Mouse (Mus musculus) G1E (cell line): ENCODE measurements around the gene Gm11273. TPM values are rescaled to one million over a fixed set of nuclear protein-coding genes. Genes with fewer than 3 reads are reported as not detected.
A peak's percentile ranks its signal among the peaks of the same experiment; 100 is the strongest.
"Not testable (repeated sequence)": the region's sequence is repeated elsewhere in the genome, so short reads cannot be mapped to it uniquely, and the experiment has no call there.

Experiments used
- ATAC-seq: 2 replicates; pipeline ENCODE4 v1.8.0; 2016; ENCODE audit warnings: mild to moderate bottlenecking; ENCODE audit not compliant: insufficient number of reproducible peaks, poor library complexity, low FRiP score, severe bottlenecking; ENCODE audit errors: extremely low read depth
- DNase-seq: peaks from one replicate; pipeline ENCODE4 v3.0.0; 2012; ENCODE audit warnings: low spot score
- H3K27me3 ChIP-seq: 2 replicates; pipeline ENCODE4 v1.6.1; 2012; ENCODE audit warnings: mild to moderate bottlenecking, low read length, inconsistent platforms; ENCODE audit not compliant: insufficient read depth
- H3K36me3 ChIP-seq: replicated peaks from 2 replicates; pipeline ENCODE3; 2012; ENCODE audit warnings: mild to moderate bottlenecking, inconsistent platforms
- H3K4me1 ChIP-seq: 2 replicates; pipeline ENCODE4 v1.6.1; 2012; ENCODE audit warnings: low read depth, low read length, inconsistent platforms, mixed read lengths; ENCODE audit not compliant: insufficient read depth
- H3K4me3 ChIP-seq: 2 replicates; pipeline ENCODE4 v1.5.1; 2012; ENCODE audit warnings: low read depth, mild to moderate bottlenecking, inconsistent platforms, low read length, moderate library complexity, mixed read lengths
- H3K9me3 ChIP-seq: replicated peaks from 2 replicates; pipeline ENCODE4 v1.6.1; 2012; ENCODE audit warnings: inconsistent platforms
- CTCF ChIP-seq: IDR thresholded peaks from 2 replicates; pipeline ENCODE4 v1.5.1; 2012; ENCODE audit warnings: low read depth, low read length, inconsistent platforms, mixed read lengths
- GATA1 ChIP-seq: IDR thresholded peaks from 2 replicates; pipeline ENCODE4 v1.6.1; 2012; ENCODE audit warnings: borderline replicate concordance, low read length, inconsistent platforms, mixed read lengths
- GATA2 ChIP-seq: IDR thresholded peaks from 2 replicates; pipeline ENCODE4 v1.6.1; 2012; ENCODE audit warnings: low read depth, low read length, inconsistent platforms, borderline replicate concordance
- POLR2AphosphoS5 ChIP-seq: IDR thresholded peaks from 2 replicates; pipeline ENCODE4 v1.6.1; 2012; ENCODE audit warnings: low read depth, low read length, inconsistent platforms; ENCODE audit not compliant: insufficient replicate concordance
- TAL1 ChIP-seq: conservative IDR thresholded peaks from 2 replicates; pipeline ENCODE4 v1.6.1; 2012; ENCODE audit warnings: low read depth, low read length, inconsistent platforms, mixed read lengths
- polyA plus RNA-seq: library from polyadenylated mRNA; stranded (reverse); fragments of >175 nt; gene quantifications from 2 replicates; pipeline ENCODE4 v1.2.3, GENCODE M21; 2012
- total RNA-seq, 2 experiments: library from RNA; stranded (forward) in 1 of 2; stranded (reverse) in 1 of 2; fragments of 200-1000 nt in 1 of 2; fragments of >200 nt in 1 of 2; fragmentation: Nextera tagmentation in 1 of 2; gene quantifications; 2 replicates each; pipeline ENCODE4 v1.2.3; 2014 to 2017

The Gm11273 gene
- total and polyA plus RNA-seq, 3 experiments = 9.0 to 38.3 (median 9.9) TPM

- H3K36me3 ChIP-seq = no peaks in the 10 kb centered on the region
- peaks cover 4% of the 10 kb centered on the region for H3K4me1 ChIP-seq
- peak overlapping the region; percentile 76 for H3K4me3 ChIP-seq
- TF ChIP-seq TAL1 = no peak
- TF ChIP-seq CTCF = no peak
- no peak for TF ChIP-seq POLR2AphosphoS5
- no peak for TF ChIP-seq GATA1
- TF ChIP-seq GATA2 = no peak
- DNase-seq (peak; percentile 86), ATAC-seq (peak; percentile 96)
- no peaks in the 10 kb centered on the region for H3K9me3 ChIP-seq
- no peaks in the 10 kb centered on the region for H3K27me3 ChIP-seq
These were observed 5.0 kb upstream of the Gm11273 start for GRCm38 (mm10) chr13:21506221-21506649.

DNA sequence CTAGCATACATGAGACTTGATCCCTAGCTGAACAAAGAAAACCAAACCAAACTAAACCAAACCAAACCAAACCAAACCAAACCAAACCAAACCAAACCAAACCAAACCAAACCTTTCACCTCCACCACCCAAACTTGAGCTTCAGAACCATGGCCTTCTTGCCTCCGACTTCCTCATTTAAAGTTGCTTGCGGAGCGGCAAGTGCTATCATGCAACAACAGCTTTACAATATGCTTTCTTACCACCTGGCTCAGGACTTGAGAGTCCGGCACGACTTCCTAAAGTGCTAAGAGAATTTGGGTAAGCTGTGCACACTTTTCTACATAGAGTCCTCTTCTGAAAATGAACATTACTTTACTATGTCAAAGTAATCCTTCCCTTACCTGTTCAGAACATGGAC is 1.1 kb upstream of the Gm11273 start:
- Histone ChIP-seq H3K27me3 (peaks cover 4% of the 10 kb centered on the region), H3K36me3 (no peaks in the 10 kb centered on the region), H3K4me1 (peaks cover 4% of the 10 kb centered on the region), H3K4me3 (no peak overlapping the region), H3K9me3 (no peaks in the 10 kb centered on the region)
- TF ChIP-seq GATA2 (no peak), CTCF (no peak), GATA1 (no peak), POLR2AphosphoS5 (no peak), TAL1 (no peak)
- DNase-seq (no peak), ATAC-seq (no peak)

DNA sequence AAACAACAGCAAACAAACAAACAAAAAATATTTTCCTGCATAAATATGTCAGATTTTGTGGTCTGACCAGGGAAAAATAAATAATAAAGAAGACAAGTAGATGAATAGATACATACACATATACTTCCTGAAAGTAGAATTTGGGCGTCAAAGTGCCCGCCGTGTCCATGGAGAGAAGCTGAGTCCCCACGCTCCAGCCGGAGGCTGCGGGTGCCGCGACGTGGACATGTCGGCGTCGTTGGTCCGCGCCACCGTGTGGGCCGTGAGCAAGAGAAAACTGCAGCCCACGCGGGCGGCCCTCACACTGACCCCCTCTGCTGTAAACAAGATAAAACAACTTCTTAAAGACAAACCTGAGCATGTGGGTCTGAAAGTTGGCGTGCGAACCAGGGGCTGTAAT is 6.1 kb downstream of the Gm11273 start, which contains the start of gene AK157302:
Gene AK157302, plus strand, starts transcription at position 144 of the 400 bp plus-strand sequence.
- no peak for ATAC-seq
- Histone ChIP-seq H3K27me3 (peaks cover 6% of the 10 kb centered on the region), H3K4me3 (no peak within 1 kb of the TSS), H3K4me1 (no peaks in the 10 kb centered on the region), H3K9me3 (no peaks in the 10 kb centered on the region), H3K36me3 (no peaks in the 10 kb centered on the region)
- no peak for DNase-seq
- TF ChIP-seq POLR2AphosphoS5 = no peak
- TF ChIP-seq GATA2 = no peak
- no peak for TF ChIP-seq TAL1
- TF ChIP-seq GATA1 = no peak
- TF ChIP-seq CTCF = no peak

- ATAC-seq = no peak
- DNase-seq = no peak
- H3K4me3 ChIP-seq = no peak overlapping the region
- H3K9me3 ChIP-seq = no peaks in the 10 kb centered on the region
- peaks cover 2% of the 10 kb centered on the region; the same call in 1 of the 2 replicates for H3K27me3 ChIP-seq
- H3K36me3 ChIP-seq = no peaks in the 10 kb centered on the region
- no peaks in the 10 kb centered on the region for H3K4me1 ChIP-seq
- TF ChIP-seq TAL1 = no peak
- no peak for TF ChIP-seq POLR2AphosphoS5
- no peak for TF ChIP-seq GATA2
- no peak for TF ChIP-seq CTCF
- no peak for TF ChIP-seq GATA1
These were observed 8.4 kb downstream of the Gm11273 start for GRCm38 (mm10) chr13:21492847-21493246.

- no peak for ATAC-seq
These were observed 14.3 kb downstream of the Gm11273 start for GRCm38 (mm10) chr13:21486881-21487280.

GRCm38 (mm10) chr13:21478759-21479670 is 22.2 kb downstream of the Gm11273 start, which contains the start of the genes Zkscan4 and Gm10065:
Gene Zkscan4 (plus strand): TSS chr13:21478907.
Gene Gm10065 (minus strand): TSS chr13:21479441.
- not testable (repeated sequence) for DNase-seq, H3K9me3 ChIP-seq, H3K4me3 ChIP-seq, H3K36me3 ChIP-seq, H3K4me1 ChIP-seq, ATAC-seq
- peaks cover 20% of the 10 kb centered on the region for H3K27me3 ChIP-seq

More at GRCm38 (mm10) chr13:21486881-21487280, 14.3 kb downstream of the Gm11273 start:
- TF ChIP-seq GATA1 = no peak
- TF ChIP-seq TAL1 = no peak
- no peak for TF ChIP-seq CTCF
- TF ChIP-seq GATA2 = no peak
- no peak for TF ChIP-seq POLR2AphosphoS5
- no peak for DNase-seq
- H3K27me3 ChIP-seq = peaks cover 11% of the 10 kb centered on the region
- H3K4me1 ChIP-seq = no peaks in the 10 kb centered on the region
- no peaks in the 10 kb centered on the region for H3K36me3 ChIP-seq
- H3K9me3 ChIP-seq = 0 out of 2 replicates have a peak, but pooled peaks cover 2% of the 10 kb centered on the region
- H3K4me3 ChIP-seq = no peak overlapping the region

- no peak for ATAC-seq
- Histone ChIP-seq H3K27me3 (peaks cover 19% of the 10 kb centered on the region), H3K9me3 (no peaks in the 10 kb centered on the region), H3K4me3 (no peak overlapping the region), H3K36me3 (no peaks in the 10 kb centered on the region), H3K4me1 (peaks cover 14% of the 10 kb centered on the region)
- TF ChIP-seq GATA2 = no peak
- TF ChIP-seq GATA1 = no peak
- TF ChIP-seq CTCF = no peak
- TF ChIP-seq TAL1 = no peak
- TF ChIP-seq POLR2AphosphoS5 = no peak
- no peak for DNase-seq
These were observed 28.8 kb downstream of the Gm11273 start for GRCm38 (mm10) chr13:21472427-21472826.
